Comparison of ENCODE assay signal across 9 mouse cellular contexts in the genomic region with DNA sequence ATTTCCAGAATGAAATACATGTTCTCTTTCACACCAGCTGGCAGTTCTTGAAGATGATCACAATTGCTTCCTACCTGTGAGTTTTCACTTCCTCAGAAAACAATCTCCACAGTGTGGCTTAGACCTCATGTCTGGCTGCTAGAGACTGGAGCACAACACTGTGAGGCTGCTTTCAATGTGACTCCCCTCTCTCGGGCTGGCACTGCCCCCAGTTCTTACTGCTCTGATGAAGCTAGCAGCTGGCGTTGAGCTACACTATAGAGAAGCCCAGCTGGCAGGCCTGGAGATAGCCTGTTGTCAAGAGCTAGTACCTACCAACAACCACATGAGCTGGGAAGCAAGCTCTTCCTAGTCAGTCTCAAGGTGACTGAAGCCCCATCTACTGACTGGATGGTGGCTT. TPM values are rescaled to one million over a fixed set of nuclear protein-coding genes. Genes with fewer than 3 reads are reported as not detected.
DNase-seq lines count a peak whose midpoint lies in the region; ATAC-seq and TF ChIP-seq lines count a peak whose summit lies in the region.
"Had no signal": no experiment of that assay in that cellular context is flagged by ENCODE, and none has a peak within 500 bp of the region (broad histone marks: within the 10 kb centered on the region; RNA-seq: fewer than 3 reads in every experiment).

No protein-coding gene starts in this region.

- no peak overlapping the region for H3K4me2 ChIP-seq in lung, embryonic 16.5 days (ENCODE audit: low read depth, low read length)
- H3K4me2 ChIP-seq in hindbrain, postnatal 0 days (ENCODE audit: low read depth, low read length) = no peak overlapping the region
- no peak overlapping the region for H3K4me2 ChIP-seq in lung, postnatal 0 days (replicated peaks; ENCODE audit: low read depth, low read length)

- ATAC-seq in lung, embryonic 16.5 days (ENCODE audit: low read depth) = no peak; the same call in 1 of the 2 replicates
- ATAC-seq in hindbrain, postnatal 0 days = peak; percentile 90
- ATAC-seq in monocyte, adult 5-6 weeks (replicated peaks; ENCODE audit: insufficient number of reproducible peaks, low FRiP score, low TSS enrichment, poor library complexity, severe bottlenecking) = no peak
- ATAC-seq in lung, postnatal 0 days = no peak
- ATAC-seq: intestine, postnatal 0 days had no signal

- H3K4me1 ChIP-seq in lung, embryonic 16.5 days (replicated peaks; ENCODE audit: control insufficient read depth, insufficient read depth, low read length) = 0 out of 2 replicates have a peak, but pooled peaks cover 7% of the 10 kb centered on the region
- no peaks in the 10 kb centered on the region for H3K4me1 ChIP-seq in lung, adult 2 months (ENCODE audit: control insufficient read depth, insufficient read depth, low read length)
- H3K4me1 ChIP-seq in hindbrain, postnatal 0 days (ENCODE audit: insufficient read depth, low read length) = 0 out of 2 replicates have a peak, but pooled peaks cover 5% of the 10 kb centered on the region
- no peaks in the 10 kb centered on the region for H3K4me1 ChIP-seq in thymus, adult 2 months (replicated peaks; ENCODE audit: control insufficient read depth, insufficient read depth, low read length)
- no peaks in the 10 kb centered on the region for H3K4me1 ChIP-seq in lung, postnatal 0 days (ENCODE audit: insufficient read depth, low read depth, low read length)

- no peaks in the 10 kb centered on the region for H3K36me3 ChIP-seq in lung, embryonic 16.5 days (ENCODE audit: control insufficient read depth, insufficient read depth, low read length)
- no peaks in the 10 kb centered on the region for H3K36me3 ChIP-seq in hindbrain, postnatal 0 days (ENCODE audit: insufficient read depth, low read length)
- H3K36me3 ChIP-seq in thymus, adult 2 months (ENCODE audit: control insufficient read depth, insufficient read depth, low read length) = no peaks in the 10 kb centered on the region
- H3K36me3 ChIP-seq in lung, postnatal 0 days (ENCODE audit: insufficient read depth, low read length) = no peaks in the 10 kb centered on the region

- intact Hi-C loops in left cerebral cortex, postnatal 4 days (cut with DNase I) = no loop called here

- H3K9me3 ChIP-seq in lung, embryonic 16.5 days (ENCODE audit: control insufficient read depth, low read length) = no peaks in the 10 kb centered on the region
- no peaks in the 10 kb centered on the region for H3K9me3 ChIP-seq in hindbrain, postnatal 0 days (ENCODE audit: low read length)
- H3K9me3 ChIP-seq in lung, postnatal 0 days (ENCODE audit: low read length) = no peaks in the 10 kb centered on the region

- H3K9ac ChIP-seq in lung, embryonic 16.5 days (ENCODE audit: low read length) = no peak overlapping the region
- no peak overlapping the region for H3K9ac ChIP-seq in hindbrain, postnatal 0 days (replicated peaks; ENCODE audit: low read length)
- H3K9ac ChIP-seq in lung, postnatal 0 days (replicated peaks; ENCODE audit: low read depth) = no peak overlapping the region

- no peak for TF ChIP-seq CTCF in lung, adult 2 months (IDR thresholded peaks at IDR 0.05; ENCODE audit: insufficient read depth, low read length)
- TF ChIP-seq CTCF in hindbrain, postnatal 0 days (IDR thresholded peaks at IDR 0.05; ENCODE audit: low read depth) = peak; percentile 12; the same call in 1 of the 2 replicates
- TF ChIP-seq CTCF in thymus, adult 2 months (IDR thresholded peaks at IDR 0.05; ENCODE audit: borderline replicate concordance, control insufficient read depth, extremely low read depth, insufficient read depth, low read length, poor library complexity) = no peak
- no peak for TF ChIP-seq CTCF in lung, postnatal 0 days (IDR thresholded peaks at IDR 0.05)

- DNase-seq in lung, adult 2 months = no peak
- peak; percentile 81 for DNase-seq in hindbrain, postnatal 0 days (ENCODE audit: low spot score)
- peak; percentile 92 for DNase-seq in left cerebral cortex, postnatal 4 days
- DNase-seq in thymus, adult 2 months = no peak
- no peak for DNase-seq in lung, postnatal 0 days (ENCODE audit: low spot score)

- no peak overlapping the region for H3K4me3 ChIP-seq in lung, embryonic 16.5 days (ENCODE audit: low read length)
- H3K4me3 ChIP-seq in lung, adult 2 months (replicated peaks; ENCODE audit: extremely low read depth, low read depth, low read length) = no peak overlapping the region
- no peak overlapping the region for H3K4me3 ChIP-seq in hindbrain, postnatal 0 days (ENCODE audit: low read length)
- no peak overlapping the region for H3K4me3 ChIP-seq in thymus, adult 2 months (ENCODE audit: control insufficient read depth, insufficient read depth, low read length)
- H3K4me3 ChIP-seq in lung, postnatal 0 days (ENCODE audit: low read depth, low read length) = no peak overlapping the region

- peak overlapping the region; percentile 13 for H3K27ac ChIP-seq in lung, embryonic 16.5 days (ENCODE audit: low read length)
- H3K27ac ChIP-seq in hindbrain, postnatal 0 days = peak overlapping the region; percentile 32; the same call in 1 of the 2 replicates
- H3K27ac ChIP-seq in thymus, adult 2 months (ENCODE audit: control insufficient read depth, insufficient read depth, low read length) = no peak overlapping the region
- H3K27ac ChIP-seq in lung, postnatal 0 days (ENCODE audit: low read length) = no peak overlapping the region

- TF ChIP-seq POLR2A in lung, adult 2 months (IDR thresholded peaks at IDR 0.05; ENCODE audit: borderline replicate concordance, extremely low read depth, low read depth, low read length) = no peak
- TF ChIP-seq POLR2A in thymus, adult 2 months (IDR thresholded peaks at IDR 0.05; ENCODE audit: control insufficient read depth, extremely low read depth, insufficient read depth, low read length, poor library complexity) = no peak

- no peak for TF ChIP-seq EP300 in lung, postnatal 0 days (IDR thresholded peaks at IDR 0.05)

- 43% methylated on average over 2 of the region's 2 CpGs for WGBS in lung, embryonic 16.5 days
- WGBS in lung, adult 2 months = 60% methylated on average over 2 of the region's 2 CpGs
- 15% methylated on average over 2 of the region's 2 CpGs for WGBS in hindbrain, postnatal 0 days
- 68% methylated on average over 2 of the region's 2 CpGs for WGBS in thymus, adult 2 months
- 66% methylated on average over 2 of the region's 2 CpGs for WGBS in lung, postnatal 0 days

- no peaks in the 10 kb centered on the region for H3K27me3 ChIP-seq in lung, embryonic 16.5 days (ENCODE audit: control insufficient read depth, insufficient read depth, low read depth, low read length)
- H3K27me3 ChIP-seq in hindbrain, postnatal 0 days (ENCODE audit: insufficient read depth, low read length) = no peaks in the 10 kb centered on the region
- no peaks in the 10 kb centered on the region for H3K27me3 ChIP-seq in thymus, adult 2 months (ENCODE audit: control insufficient read depth, insufficient read depth, low read length)
- H3K27me3 ChIP-seq in lung, postnatal 0 days (replicated peaks; ENCODE audit: insufficient read depth, low read length) = no peaks in the 10 kb centered on the region

RNA-seq across cellular contexts. Expression of gene Arnt2, which starts 39.1 kb away (rescaled TPM):
- 5.6 and 7.3 TPM in 2 replicates for polyA plus RNA-seq in lung, embryonic 16.5 days (2015; fragmentation: Nextera tagmentation; extraction: Ambion mirVana)
- polyA plus RNA-seq in lung, adult 2 months (2012; rRNA removed) = 0.43 and 0.81 TPM in 2 replicates
- 126 and 128 TPM in 2 replicates for total RNA-seq in hindbrain, postnatal 0 days (2014; rRNA removed)
- polyA plus RNA-seq in hindbrain, postnatal 0 days (2015; fragmentation: Nextera tagmentation; extraction: Ambion mirVana) = 39.8 and 44.6 TPM in 2 replicates
- total RNA-seq in left cerebral cortex, postnatal 4 days (2021) = 100 to 1,000 TPM; 209 to 210 TPM
- 1.7 and 1.9 TPM in 2 replicates for polyA plus RNA-seq in thymus, adult 2 months (2012; rRNA removed)
- 0.10 TPM in 1 of 3 replicates, not detected in the others for total RNA-seq in monocyte, adult 5-6 weeks (2017)
- polyA plus RNA-seq in lung, postnatal 0 days (2015; fragmentation: Nextera tagmentation; extraction: Ambion mirVana) = 0.63 and 0.78 TPM in 2 replicates
- total RNA-seq: megakaryocyte, adult 5-6 weeks had no signal

Comparison
In these comparisons a context has a peak if more than half of its experiments do, and no peak if none do; other contexts are left out.
1. H3K27ac ChIP-seq: peak in lung, embryonic 16.5 days (single experiment) and hindbrain, postnatal 0 days (single experiment); none in thymus, adult 2 months (single experiment) and lung, postnatal 0 days (single experiment).
2. DNase-seq: peak in hindbrain, postnatal 0 days (single experiment) and left cerebral cortex, postnatal 4 days (single experiment); none in lung, adult 2 months (single experiment), thymus, adult 2 months (single experiment) and lung, postnatal 0 days (single experiment).